Mouse (Mus musculus) heart, embryonic 16.5 days (tissue): Measurements from ENCODE around the gene Muc5b. TPM values are rescaled to one million over a fixed set of nuclear protein-coding genes. Genes with fewer than 3 reads are reported as not detected.

Source experiments
- ATAC-seq: fragments of 200-750 bp; cut with Nextera tagmentation; replicated peaks from 2 replicates; pipeline ENCODE4 v1.8.0; 2017; ENCODE audit warnings: moderate number of reproducible peaks; ENCODE audit not compliant: insufficient read depth, low FRiP score; ENCODE audit errors: extremely low read depth
- H3K27ac ChIP-seq: fragments of 300-500 bp; sonication (generic); 2 replicates; pipeline ENCODE4 v1.5.1; 2014; ENCODE audit warnings: mild to moderate bottlenecking, low read length, control low read depth, moderate library complexity
- H3K27me3 ChIP-seq: fragments of 300-500 bp; sonication (generic); 2 replicates; pipeline ENCODE4 v1.6.1; 2014; ENCODE audit warnings: low read length, mixed read lengths; ENCODE audit not compliant: control insufficient read depth, insufficient read depth
- H3K36me3 ChIP-seq: fragments of 300-500 bp; sonication (generic); 2 replicates; pipeline ENCODE4 v1.6.1; 2014; ENCODE audit not compliant: control insufficient read depth, insufficient read depth
- H3K4me1 ChIP-seq: fragments of 300-500 bp; sonication (generic); 2 replicates; pipeline ENCODE4 v1.6.1; 2014; ENCODE audit warnings: low read length, mixed read lengths; ENCODE audit not compliant: control insufficient read depth, insufficient read depth
- H3K4me2 ChIP-seq: fragments of 300-500 bp; sonication (generic); 2 replicates; pipeline ENCODE4 v1.6.1; 2014; ENCODE audit warnings: low read depth, mild to moderate bottlenecking, control low read depth, low read length
- H3K4me3 ChIP-seq: fragments of 300-500 bp; sonication (generic); 2 replicates; pipeline ENCODE4 v1.5.1; 2014; ENCODE audit warnings: mild to moderate bottlenecking, control low read depth, low read length
- H3K9ac ChIP-seq: fragments of 300-500 bp; sonication (generic); 2 replicates; pipeline ENCODE4 v1.6.1; 2014; ENCODE audit warnings: low read length, control low read depth
- H3K9me3 ChIP-seq: fragments of 300-500 bp; sonication (generic); replicated peaks from 2 replicates; pipeline ENCODE4 v1.6.1; 2016; ENCODE audit warnings: low read length; ENCODE audit not compliant: control insufficient read depth
- WGBS: fragments of 180-500 bp; shearing (Covaris S2); extraction: QIAGEN DNeasy Blood & Tissue Kit; methylation state at CpG from one replicate; pipeline ENCODE4 v1.1.7; 2014; 5-methylcytosine and 5-hydroxymethylcytosine counted together
- polyA plus RNA-seq: library from polyadenylated mRNA; unstranded; fragments of >200 nt; fragmentation: Nextera tagmentation; extraction: Ambion mirVana; gene quantifications from 2 replicates; pipeline ENCODE4 v1.2.1, GENCODE M21; 2015

The Muc5b gene
- polyA plus RNA-seq, 1 experiment from 2014 or later: 0.43 TPM

- no peak overlapping the region for H3K4me3 ChIP-seq
- no peaks in the 10 kb centered on the region for H3K9me3 ChIP-seq
- 74% methylated on average over 3 of the region's 3 CpGs for WGBS
- H3K4me2 ChIP-seq: no peak overlapping the region
- H3K36me3 ChIP-seq: no peaks in the 10 kb centered on the region
- ATAC-seq: no peak
- no peaks in the 10 kb centered on the region for H3K4me1 ChIP-seq
- no peaks in the 10 kb centered on the region for H3K27me3 ChIP-seq
- no peak overlapping the region for H3K9ac ChIP-seq
- no peak overlapping the region for H3K27ac ChIP-seq
Measured at GRCm38 (mm10) chr7:141818267-141818666, 20.6 kb upstream of the Muc5b start.

GRCm38 (mm10) chr7:141822582-141823261, 16.1 kb upstream of the Muc5b start:
- Histone ChIP-seq H3K9me3 (no peaks in the 10 kb centered on the region), H3K9ac (no peak overlapping the region), H3K4me2 (no peak overlapping the region), H3K27me3 (no peaks in the 10 kb centered on the region), H3K36me3 (no peaks in the 10 kb centered on the region), H3K4me1 (no peaks in the 10 kb centered on the region), H3K27ac (no peak overlapping the region), H3K4me3 (no peak overlapping the region)
- peak; percentile 58; the same call in 1 of the 2 replicates for ATAC-seq
- WGBS: 42% methylated on average over 4 of the region's 4 CpGs

- Histone ChIP-seq H3K27me3 (no peaks in the 10 kb centered on the region), H3K4me3 (no peak overlapping the region), H3K4me1 (no peaks in the 10 kb centered on the region), H3K9me3 (no peaks in the 10 kb centered on the region), H3K9ac (no peak overlapping the region), H3K27ac (no peak overlapping the region), H3K36me3 (no peaks in the 10 kb centered on the region), H3K4me2 (no peak overlapping the region)
- no peak for ATAC-seq
- 79% methylated on average over 6 of the region's 6 CpGs for WGBS
Measured at GRCm38 (mm10) chr7:141823699-141824098, 15.2 kb upstream of the Muc5b start.

- Histone ChIP-seq H3K4me1 (no peaks in the 10 kb centered on the region), H3K4me2 (no peak overlapping the region), H3K36me3 (no peaks in the 10 kb centered on the region), H3K27ac (no peak overlapping the region), H3K27me3 (no peaks in the 10 kb centered on the region), H3K9me3 (no peaks in the 10 kb centered on the region), H3K9ac (no peak overlapping the region), H3K4me3 (no peak overlapping the region)
- 86% methylated on average over 9 of the region's 9 CpGs for WGBS
- ATAC-seq: no peak
Measured at GRCm38 (mm10) chr7:141824398-141824797, 14.5 kb upstream of the Muc5b start.

- peaks cover 23% of the 10 kb centered on the region for H3K4me1 ChIP-seq
- no peak for ATAC-seq
- 59% methylated on average over 7 of the region's 7 CpGs for WGBS
- no peaks in the 10 kb centered on the region; the same call in 1 of the 2 replicates for H3K27me3 ChIP-seq
- H3K9ac ChIP-seq: peak overlapping the region; percentile 4
- no peak overlapping the region for H3K4me3 ChIP-seq
- H3K27ac ChIP-seq: peak overlapping the region; percentile 55
- no peaks in the 10 kb centered on the region for H3K36me3 ChIP-seq
- H3K4me2 ChIP-seq: no peak overlapping the region
- H3K9me3 ChIP-seq: no peaks in the 10 kb centered on the region
Measured at GRCm38 (mm10) chr7:141835941-141836340, 2.9 kb upstream of the Muc5b start.

- H3K27ac ChIP-seq: peak overlapping the region; percentile 55
- ATAC-seq: peak; percentile 70
- no peak overlapping the region for H3K9ac ChIP-seq
Measured at GRCm38 (mm10) chr7:141836423-141836822, 2.4 kb upstream of the Muc5b start.

GRCm38 (mm10) chr7:141840354-141840753, 1.5 kb downstream of the Muc5b start:
- peaks cover 3% of the 10 kb centered on the region for H3K27me3 ChIP-seq
- H3K27ac ChIP-seq: no peak overlapping the region
- H3K4me2 ChIP-seq: no peak overlapping the region
- no peaks in the 10 kb centered on the region for H3K9me3 ChIP-seq
- 82% methylated on average over 10 of the region's 10 CpGs for WGBS
- H3K4me3 ChIP-seq: no peak overlapping the region
- H3K4me1 ChIP-seq: peaks cover 23% of the 10 kb centered on the region
- no peaks in the 10 kb centered on the region for H3K36me3 ChIP-seq
- no peak overlapping the region for H3K9ac ChIP-seq
- no peak for ATAC-seq

More at GRCm38 (mm10) chr7:141836423-141836822, 2.4 kb upstream of the Muc5b start:
- H3K4me1 ChIP-seq: peaks cover 23% of the 10 kb centered on the region
- H3K9me3 ChIP-seq: no peaks in the 10 kb centered on the region
- no peaks in the 10 kb centered on the region; the same call in 1 of the 2 replicates for H3K27me3 ChIP-seq
- H3K36me3 ChIP-seq: no peaks in the 10 kb centered on the region
- H3K4me3 ChIP-seq: no peak overlapping the region
- no peak overlapping the region for H3K4me2 ChIP-seq
- 38% methylated on average over 8 of the region's 8 CpGs for WGBS

GRCm38 (mm10) chr7:141861046-141861445, 22.2 kb downstream of the Muc5b start:
- WGBS: 66% methylated on average over 4 of the region's 4 CpGs
- Histone ChIP-seq H3K27ac (no peak overlapping the region), H3K4me3 (no peak overlapping the region), H3K9ac (no peak overlapping the region), H3K4me2 (no peak overlapping the region), H3K27me3 (no peaks in the 10 kb centered on the region), H3K9me3 (no peaks in the 10 kb centered on the region), H3K36me3 (no peaks in the 10 kb centered on the region), H3K4me1 (no peaks in the 10 kb centered on the region)
- ATAC-seq: no peak

- no peak overlapping the region for H3K27ac ChIP-seq
- H3K9ac ChIP-seq: no peak overlapping the region
- H3K4me1 ChIP-seq: no peaks in the 10 kb centered on the region
- H3K36me3 ChIP-seq: peaks cover 11% of the 10 kb centered on the region; the same call in 1 of the 2 replicates
- no peak overlapping the region for H3K4me3 ChIP-seq
- ATAC-seq: no peak
- H3K4me2 ChIP-seq: no peak overlapping the region
- no peaks in the 10 kb centered on the region for H3K9me3 ChIP-seq
- 62% methylated on average over 5 of the region's 5 CpGs for WGBS
- no peaks in the 10 kb centered on the region for H3K27me3 ChIP-seq
Measured at GRCm38 (mm10) chr7:141869644-141870043, 30.8 kb downstream of the Muc5b start.
